Mouse (Mus musculus) spleen, adult 2 months (tissue): ENCODE data around the gene Rbm5. TPM values are rescaled to one million over a fixed set of nuclear protein-coding genes. Genes with fewer than 3 reads are reported as not detected.

Experiments used
- DNase-seq, 2 experiments: peaks; one replicate each; pipeline versions ENCODE4 v3.0.0 to v3.0.0-alpha.2; 2012 to 2021; ENCODE audit warnings: low spot score in 2 of 2, low read depth in 1 of 2
- H3K27ac ChIP-seq: fragments of 200-500 bp; 2 replicates; pipeline ENCODE4 v1.5.1; 2012; ENCODE audit warnings: low read length, inconsistent platforms; ENCODE audit not compliant: insufficient read depth
- H3K27me3 ChIP-seq: fragments of 200-500 bp; 2 replicates; pipeline ENCODE4 v1.6.1; 2012; ENCODE audit warnings: mild to moderate bottlenecking, moderate library complexity, low read length, inconsistent platforms; ENCODE audit not compliant: control insufficient read depth, insufficient read depth
- H3K36me3 ChIP-seq: fragments of 200-500 bp; 2 replicates; pipeline ENCODE4 v1.6.1; 2012; ENCODE audit warnings: mild to moderate bottlenecking, low read length, inconsistent platforms; ENCODE audit not compliant: control insufficient read depth, insufficient read depth
- H3K4me1 ChIP-seq: fragments of 200-500 bp; 2 replicates; pipeline ENCODE4 v1.6.1; 2011; ENCODE audit warnings: inconsistent platforms; ENCODE audit not compliant: control insufficient read depth, insufficient read depth, insufficient read length
- H3K4me3 ChIP-seq: fragments of 200-500 bp; 2 replicates; pipeline ENCODE4 v1.5.1; 2011; ENCODE audit warnings: mild to moderate bottlenecking, inconsistent platforms; ENCODE audit not compliant: insufficient read depth, insufficient read length; ENCODE audit errors: extremely low read depth
- CTCF ChIP-seq: fragments of 200-500 bp; IDR thresholded peaks from 2 replicates; pipeline ENCODE4 v1.5.1; 2011; ENCODE audit warnings: mild to moderate bottlenecking, inconsistent platforms; ENCODE audit not compliant: insufficient read depth, insufficient read length, insufficient replicate concordance; ENCODE audit errors: extremely low read depth
- POLR2A ChIP-seq: fragments of 200-500 bp; IDR thresholded peaks from 2 replicates; pipeline ENCODE4 v1.6.1; 2011; ENCODE audit warnings: low read depth, low read length, inconsistent platforms
- WGBS: fragments of 180-500 bp; shearing (Covaris S2); methylation state at CpG from one replicate; pipeline ENCODE4 v1.1.7; 2018; 5-methylcytosine and 5-hydroxymethylcytosine counted together
- polyA plus RNA-seq: library from polyadenylated mRNA; depleted of rRNA; stranded (reverse); fragments of >200 nt; gene quantifications from 2 replicates; pipeline ENCODE4 v1.2.3, GENCODE M21; 2012

Rbm5 gene
- polyA plus RNA-seq, 1 experiment: 76.0 TPM

- H3K36me3 ChIP-seq: peaks cover 82% of the 10 kb centered on the region
- TF ChIP-seq POLR2A: no peak
- TF ChIP-seq CTCF: no peak
- H3K4me1 ChIP-seq: no peaks in the 10 kb centered on the region
- H3K27ac ChIP-seq: no peak overlapping the region
- 96% methylated on average over 3 of the region's 3 CpGs for WGBS
- no peaks in the 10 kb centered on the region for H3K27me3 ChIP-seq
- no peak for DNase-seq
- no peak overlapping the region for H3K4me3 ChIP-seq
These were observed 22.7 kb downstream of the Rbm5 start for GRCm38 (mm10) chr9:107748063-107748462.

- Histone ChIP-seq H3K27me3 (no peaks in the 10 kb centered on the region), H3K27ac (no peak overlapping the region)
- 40% methylated on average over 1 of the region's 1 CpGs for WGBS
These were observed 23.5 kb downstream of the Rbm5 start for GRCm38 (mm10) chr9:107747310-107747709.

GRCm38 (mm10) chr9:107746679-107747078, 24.1 kb downstream of the Rbm5 start:
- Histone ChIP-seq H3K4me3 (no peak overlapping the region), H3K27ac (no peak overlapping the region), H3K27me3 (no peaks in the 10 kb centered on the region), H3K36me3 (peaks cover 82% of the 10 kb centered on the region), H3K4me1 (no peaks in the 10 kb centered on the region)
- WGBS: 94% methylated on average over 3 of the region's 3 CpGs
- no peak for TF ChIP-seq CTCF
- TF ChIP-seq POLR2A: no peak
- DNase-seq: no peak

More at GRCm38 (mm10) chr9:107747310-107747709, 23.5 kb downstream of the Rbm5 start:
- Histone ChIP-seq H3K36me3 (peaks cover 82% of the 10 kb centered on the region), H3K4me1 (no peaks in the 10 kb centered on the region), H3K4me3 (no peak overlapping the region)
- DNase-seq: no peak
- TF ChIP-seq CTCF (no peak), POLR2A (no peak)

- TF ChIP-seq CTCF (no peak), POLR2A (no peak)
- Histone ChIP-seq H3K27me3 (no peaks in the 10 kb centered on the region), H3K36me3 (peaks cover 76% of the 10 kb centered on the region), H3K4me3 (no peak overlapping the region), H3K27ac (no peak overlapping the region), H3K4me1 (no peaks in the 10 kb centered on the region)
- WGBS: 95% methylated on average over 6 of the region's 6 CpGs
- DNase-seq: no peak
These were observed 26.7 kb downstream of the Rbm5 start for GRCm38 (mm10) chr9:107744061-107744460.

- no peak overlapping the region for H3K4me3 ChIP-seq
- H3K27me3 ChIP-seq: peaks cover 2% of the 10 kb centered on the region; the same call in 1 of the 2 replicates
- no peak for TF ChIP-seq CTCF
- TF ChIP-seq POLR2A: no peak
- peak in 1 of 2 experiments; percentile 18 for DNase-seq
- peaks cover 6% of the 10 kb centered on the region; the same call in 1 of the 2 replicates for H3K4me1 ChIP-seq
- H3K27ac ChIP-seq: no peak overlapping the region
- WGBS: 79% methylated on average over 4 of the region's 4 CpGs
- H3K36me3 ChIP-seq: peaks cover 33% of the 10 kb centered on the region
These were observed 32.0 kb downstream of the Rbm5 start for GRCm38 (mm10) chr9:107738841-107739202.

- Histone ChIP-seq H3K27me3 (peaks cover 2% of the 10 kb centered on the region; the same call in 1 of the 2 replicates), H3K4me1 (peaks cover 6% of the 10 kb centered on the region; the same call in 1 of the 2 replicates), H3K36me3 (peaks cover 28% of the 10 kb centered on the region), H3K27ac (no peak overlapping the region), H3K4me3 (no peak overlapping the region)
- DNase-seq: peak; percentile 46 to 73
- WGBS: 26% methylated on average over 7 of the region's 7 CpGs
- TF ChIP-seq CTCF (peak; percentile 94), POLR2A (no peak)
These were observed 32.6 kb downstream of the Rbm5 start for GRCm38 (mm10) chr9:107738020-107738840.

- TF ChIP-seq CTCF (no peak), POLR2A (no peak)
- DNase-seq: no peak
- Histone ChIP-seq H3K27me3 (peaks cover 2% of the 10 kb centered on the region; the same call in 1 of the 2 replicates), H3K36me3 (peaks cover 10% of the 10 kb centered on the region), H3K4me3 (no peak overlapping the region), H3K27ac (no peak overlapping the region), H3K4me1 (peaks cover 6% of the 10 kb centered on the region; the same call in 1 of the 2 replicates)
- under 1% methylated on average over 7 of the region's 7 CpGs for WGBS
These were observed 34.7 kb downstream of the Rbm5 start for GRCm38 (mm10) chr9:107736185-107736485.
